Mouse (Mus musculus) CH12.LX (cell line): ENCODE data around the gene Rpl18a.

Experiments
- CHD2 ChIP-seq: IDR thresholded peaks from 2 replicates; pipeline ENCODE4 v1.6.1; 2011; ENCODE audit warnings: low read length, improper control_type of control experiment
- EP300 ChIP-seq: IDR thresholded peaks from 2 replicates; pipeline ENCODE4 v1.6.1; 2011; ENCODE audit warnings: low read length, improper control_type of control experiment
- RAD21 ChIP-seq: IDR thresholded peaks from 2 replicates; pipeline ENCODE4 v1.6.1; 2011; ENCODE audit warnings: low read depth, mild to moderate bottlenecking, low read length, improper control_type of control experiment, moderate library complexity
- UBTF ChIP-seq: IDR thresholded peaks from 2 replicates; pipeline ENCODE4 v1.6.1; 2012; ENCODE audit warnings: low read depth, mild to moderate bottlenecking, inconsistent platforms, low read length, improper control_type of control experiment, moderate library complexity

- TF ChIP-seq RAD21 = no peak
- TF ChIP-seq EP300 = no peak
- TF ChIP-seq UBTF = no peak
- 0 out of 2 replicates have a peak, but pooled peaks have one; percentile 11 for TF ChIP-seq CHD2
Measured at GRCm38 (mm10) chr8:70903582-70903981, 6.4 kb upstream of the Rpl18a start.
